Mouse (Mus musculus): ENCODE measurements at regions not wholly inside any gene's neighbourhood (a gene's known extent, or its start where the extent isn't known, plus 50 kb on each side); places are given as distances from the start of the nearest gene placed in this dataset.
A peak's percentile ranks its signal among the peaks of the same experiment; 100 is the strongest.

- WGBS: 55% methylated on average over 20 of the region's 20 CpGs
- 0 out of 2 replicates have a peak overlapping the region, but pooled peaks have one; percentile 5 for H3K4me2 ChIP-seq (ENCODE audit: low read depth, low read length)
These were observed 236.0 kb upstream of the Hnrnpa3 start for GRCm38 (mm10) chr2:75422798-75423685.

DNA sequence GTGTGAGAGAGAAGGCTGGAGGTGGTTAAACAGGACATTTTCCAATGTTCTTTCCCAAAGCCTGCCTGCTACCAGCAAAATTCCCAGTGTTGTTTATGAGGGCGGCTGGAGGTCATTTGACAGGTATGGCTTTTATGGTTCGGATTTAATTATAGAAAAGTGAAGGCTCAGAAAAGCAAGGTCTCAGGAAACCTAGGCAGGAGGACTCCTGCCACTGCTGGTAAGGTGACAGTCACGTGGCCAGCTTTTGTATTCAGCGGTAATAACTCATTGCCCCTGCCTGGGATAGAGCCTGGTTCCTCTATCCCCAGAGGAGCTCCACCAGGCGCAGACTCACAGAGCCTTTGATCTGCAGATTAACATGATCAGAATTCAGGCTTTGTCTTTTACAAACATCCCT is 235.2 kb upstream of the Hnrnpa3 start:
- Histone ChIP-seq H3K36me3 (ENCODE audit: control insufficient read depth, insufficient read depth, low read length) (no peaks in the 10 kb centered on the region), H3K27me3 (replicated peaks; ENCODE audit: control insufficient read depth, insufficient read depth, low read length) (peaks cover 9% of the 10 kb centered on the region), H3K9me3 (ENCODE audit: control insufficient read depth, low read length) (no peaks in the 10 kb centered on the region), H3K4me3 (ENCODE audit: low read depth, low read length) (no peak overlapping the region), H3K4me2 (ENCODE audit: low read depth, low read length) (0 out of 2 replicates have a peak overlapping the region, but pooled peaks have one; percentile 16), H3K9ac (ENCODE audit: low read depth, low read length) (no peak overlapping the region), H3K4me1 (ENCODE audit: control insufficient read depth, insufficient read depth, low read length) (no peaks in the 10 kb centered on the region; the same call in none of the 2 replicates), H3K27ac (replicated peaks; ENCODE audit: low read depth, low read length) (no peak overlapping the region)
- DNase-seq (ENCODE audit: low spot score) (peak; percentile 33), ATAC-seq (ENCODE audit: low read depth) (no peak)
- WGBS: 32% methylated on average over 5 of the region's 5 CpGs

More at GRCm38 (mm10) chr2:75422798-75423685, 236.0 kb upstream of the Hnrnpa3 start:
- no peaks in the 10 kb centered on the region for H3K9me3 ChIP-seq (ENCODE audit: control insufficient read depth, low read length)
- 0 out of 2 replicates have a peak, but pooled peaks have one; percentile 44 for ATAC-seq (ENCODE audit: low read depth)
- H3K4me1 ChIP-seq (ENCODE audit: control insufficient read depth, insufficient read depth, low read length): no peaks in the 10 kb centered on the region; the same call in none of the 2 replicates
- H3K27ac ChIP-seq (replicated peaks; ENCODE audit: low read depth, low read length): no peak overlapping the region
- DNase-seq (ENCODE audit: low spot score): peak; percentile 70
- H3K4me3 ChIP-seq (ENCODE audit: low read depth, low read length): no peak overlapping the region
- no peak overlapping the region for H3K9ac ChIP-seq (ENCODE audit: low read depth, low read length)
- peaks cover 9% of the 10 kb centered on the region for H3K27me3 ChIP-seq (replicated peaks; ENCODE audit: control insufficient read depth, insufficient read depth, low read length)
- no peaks in the 10 kb centered on the region for H3K36me3 ChIP-seq (ENCODE audit: control insufficient read depth, insufficient read depth, low read length)

DNA sequence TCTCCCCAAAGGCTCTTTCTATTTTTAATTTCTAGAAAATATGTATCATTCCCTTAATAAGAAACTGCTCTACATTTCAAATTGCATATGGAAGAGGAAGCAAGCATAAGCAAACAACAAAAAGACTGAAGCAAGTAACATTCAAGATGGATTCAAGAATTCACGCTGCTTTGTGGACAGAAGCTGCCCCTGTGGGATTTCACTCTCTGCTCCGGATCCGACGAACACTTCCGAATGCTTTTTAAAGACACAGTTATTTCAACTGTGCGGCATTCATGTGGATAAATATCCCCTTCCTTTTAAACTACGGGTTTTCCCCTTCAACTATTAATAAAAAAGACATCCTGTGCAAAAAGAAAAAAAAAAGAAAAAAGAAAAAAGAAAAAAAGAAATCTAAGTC is 234.7 kb upstream of the Hnrnpa3 start:
- H3K27ac ChIP-seq (replicated peaks; ENCODE audit: low read depth, low read length): no peak overlapping the region
- no peak overlapping the region for H3K9ac ChIP-seq (ENCODE audit: low read depth, low read length)
- 23% methylated on average over 7 of the region's 7 CpGs for WGBS
- no peaks in the 10 kb centered on the region for H3K9me3 ChIP-seq (ENCODE audit: control insufficient read depth, low read length)
- peak; percentile 35 for DNase-seq (ENCODE audit: low spot score)
- peaks cover 9% of the 10 kb centered on the region for H3K27me3 ChIP-seq (replicated peaks; ENCODE audit: control insufficient read depth, insufficient read depth, low read length)
- H3K4me3 ChIP-seq (ENCODE audit: low read depth, low read length): no peak overlapping the region
- no peaks in the 10 kb centered on the region for H3K36me3 ChIP-seq (ENCODE audit: control insufficient read depth, insufficient read depth, low read length)
- no peaks in the 10 kb centered on the region; the same call in none of the 2 replicates for H3K4me1 ChIP-seq (ENCODE audit: control insufficient read depth, insufficient read depth, low read length)
- ATAC-seq (ENCODE audit: low read depth): no peak
- H3K4me2 ChIP-seq (ENCODE audit: low read depth, low read length): peak overlapping the region; percentile 16

GRCm38 (mm10) chr2:75424911-75425310 is 234.2 kb upstream of the Hnrnpa3 start:
- Histone ChIP-seq H3K9me3 (ENCODE audit: control insufficient read depth, low read length) (no peaks in the 10 kb centered on the region), H3K27ac (replicated peaks; ENCODE audit: low read depth, low read length) (no peak overlapping the region), H3K4me3 (ENCODE audit: low read depth, low read length) (no peak overlapping the region), H3K4me2 (ENCODE audit: low read depth, low read length) (no peak overlapping the region), H3K27me3 (replicated peaks; ENCODE audit: control insufficient read depth, insufficient read depth, low read length) (peaks cover 9% of the 10 kb centered on the region), H3K9ac (ENCODE audit: low read depth, low read length) (no peak overlapping the region), H3K36me3 (ENCODE audit: control insufficient read depth, insufficient read depth, low read length) (no peaks in the 10 kb centered on the region), H3K4me1 (ENCODE audit: control insufficient read depth, insufficient read depth, low read length) (no peaks in the 10 kb centered on the region; the same call in none of the 2 replicates)
- ATAC-seq (ENCODE audit: low read depth): no peak
- DNase-seq (ENCODE audit: low spot score): no peak
- 70% methylated on average over 14 of the region's 14 CpGs for WGBS

DNA sequence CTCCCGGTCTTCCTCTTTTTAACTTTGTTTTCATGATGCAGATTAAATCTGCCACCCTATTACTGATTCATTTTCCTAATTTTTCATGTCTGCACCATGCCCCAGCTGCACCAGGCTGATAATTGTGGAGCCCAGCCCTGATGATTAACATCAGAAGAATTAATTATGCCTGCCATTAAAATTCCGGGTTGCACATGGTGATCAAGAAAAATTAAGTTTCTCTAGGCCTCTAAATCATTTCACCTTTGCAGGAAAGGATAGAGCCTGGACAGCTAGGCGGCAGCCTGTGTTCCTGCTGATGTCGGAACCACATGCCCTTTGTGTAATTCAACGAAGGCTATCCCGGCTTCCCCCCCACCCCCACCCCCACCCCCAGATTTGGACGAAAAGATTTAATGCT is 233.7 kb upstream of the Hnrnpa3 start:
- Histone ChIP-seq H3K27me3 (replicated peaks; ENCODE audit: control insufficient read depth, insufficient read depth, low read length) (peaks cover 9% of the 10 kb centered on the region), H3K36me3 (ENCODE audit: control insufficient read depth, insufficient read depth, low read length) (no peaks in the 10 kb centered on the region), H3K9ac (ENCODE audit: low read depth, low read length) (no peak overlapping the region), H3K27ac (replicated peaks; ENCODE audit: low read depth, low read length) (no peak overlapping the region), H3K4me1 (ENCODE audit: control insufficient read depth, insufficient read depth, low read length) (no peaks in the 10 kb centered on the region; the same call in none of the 2 replicates), H3K4me3 (ENCODE audit: low read depth, low read length) (no peak overlapping the region), H3K9me3 (ENCODE audit: control insufficient read depth, low read length) (no peaks in the 10 kb centered on the region), H3K4me2 (ENCODE audit: low read depth, low read length) (no peak overlapping the region)
- WGBS: 29% methylated on average over 7 of the region's 7 CpGs
- DNase-seq (ENCODE audit: low spot score): no peak
- ATAC-seq (ENCODE audit: low read depth): no peak

GRCm38 (mm10) chr2:75425791-75426190 is 233.3 kb upstream of the Hnrnpa3 start:
- no peaks in the 10 kb centered on the region; the same call in none of the 2 replicates for H3K4me1 ChIP-seq (ENCODE audit: control insufficient read depth, insufficient read depth, low read length)

GRCm38 (mm10) chr2:75427936-75428458 is 231.1 kb upstream of the Hnrnpa3 start:
- Histone ChIP-seq H3K9ac (ENCODE audit: low read depth, low read length) (no peak overlapping the region), H3K4me2 (ENCODE audit: low read depth, low read length) (no peak overlapping the region), H3K27ac (replicated peaks; ENCODE audit: low read depth, low read length) (no peak overlapping the region), H3K27me3 (replicated peaks; ENCODE audit: control insufficient read depth, insufficient read depth, low read length) (peaks cover 9% of the 10 kb centered on the region), H3K36me3 (ENCODE audit: control insufficient read depth, insufficient read depth, low read length) (no peaks in the 10 kb centered on the region), H3K9me3 (ENCODE audit: control insufficient read depth, low read length) (no peaks in the 10 kb centered on the region), H3K4me3 (ENCODE audit: low read depth, low read length) (no peak overlapping the region), H3K4me1 (ENCODE audit: control insufficient read depth, insufficient read depth, low read length) (no peaks in the 10 kb centered on the region; the same call in none of the 2 replicates)
- WGBS: 94% methylated on average over 4 of the region's 4 CpGs
- ATAC-seq (ENCODE audit: low read depth) (no peak), DNase-seq (ENCODE audit: low spot score) (no peak)

More at GRCm38 (mm10) chr2:75425791-75426190, 233.3 kb upstream of the Hnrnpa3 start:
- Histone ChIP-seq H3K9ac (ENCODE audit: low read depth, low read length) (no peak overlapping the region), H3K36me3 (ENCODE audit: control insufficient read depth, insufficient read depth, low read length) (no peaks in the 10 kb centered on the region), H3K4me2 (ENCODE audit: low read depth, low read length) (no peak overlapping the region), H3K27me3 (replicated peaks; ENCODE audit: control insufficient read depth, insufficient read depth, low read length) (peaks cover 9% of the 10 kb centered on the region), H3K27ac (replicated peaks; ENCODE audit: low read depth, low read length) (no peak overlapping the region), H3K9me3 (ENCODE audit: control insufficient read depth, low read length) (no peaks in the 10 kb centered on the region), H3K4me3 (ENCODE audit: low read depth, low read length) (no peak overlapping the region)
- ATAC-seq (ENCODE audit: low read depth): no peak
- 37% methylated on average over 9 of the region's 9 CpGs for WGBS
- DNase-seq (ENCODE audit: low spot score): no peak

- no peak overlapping the region for H3K4me2 ChIP-seq (ENCODE audit: low read depth, low read length)
- H3K4me3 ChIP-seq (ENCODE audit: low read depth, low read length): no peak overlapping the region
- no peak overlapping the region for H3K9ac ChIP-seq (ENCODE audit: low read depth, low read length)
- no peak for DNase-seq (ENCODE audit: low spot score)
- no peaks in the 10 kb centered on the region for H3K4me1 ChIP-seq (ENCODE audit: control insufficient read depth, insufficient read depth, low read length)
- H3K9me3 ChIP-seq (ENCODE audit: control insufficient read depth, low read length): no peaks in the 10 kb centered on the region
- H3K27ac ChIP-seq (replicated peaks; ENCODE audit: low read depth, low read length): no peak overlapping the region
- H3K27me3 ChIP-seq (replicated peaks; ENCODE audit: control insufficient read depth, insufficient read depth, low read length): 0 out of 2 replicates have a peak, but pooled peaks cover under 1% of the 10 kb centered on the region
- no peaks in the 10 kb centered on the region for H3K36me3 ChIP-seq (ENCODE audit: control insufficient read depth, insufficient read depth, low read length)
- ATAC-seq (ENCODE audit: low read depth): no peak
- WGBS: 70% methylated on average over 4 of the region's 4 CpGs
These were observed 228.7 kb upstream of the Hnrnpa3 start for GRCm38 (mm10) chr2:75430161-75430940.
